Mouse (Mus musculus): ENCODE measurements at regions not wholly inside any gene's neighbourhood (a gene's known extent, or its start where the extent isn't known, plus 50 kb on each side); places are given as distances from the start of the nearest gene placed in this dataset.

DNA sequence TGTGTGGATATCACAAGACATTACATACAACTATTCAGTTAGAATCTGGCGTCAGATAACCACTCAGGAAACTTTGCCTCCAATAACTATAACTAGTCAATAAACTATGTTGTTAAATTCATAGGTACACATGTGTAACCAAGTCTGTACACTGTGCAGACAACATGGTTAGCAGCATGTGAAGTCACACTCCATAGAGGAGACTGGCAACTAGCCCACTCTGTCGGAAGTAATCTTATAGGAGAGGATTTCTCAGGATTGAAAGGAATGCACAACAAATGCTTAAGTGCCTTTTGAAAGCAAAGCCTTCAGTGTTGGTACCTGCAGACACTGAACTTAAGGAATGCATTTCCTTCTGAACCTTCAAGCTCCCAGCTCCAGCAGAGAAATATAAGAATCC lies 693.0 kb upstream of the Ptbp2 start:
- TF ChIP-seq POLR2A (IDR thresholded peaks at IDR 0.05; ENCODE audit: borderline replicate concordance, control insufficient read depth, low read depth, low read length) (no peak), CTCF (IDR thresholded peaks at IDR 0.05; ENCODE audit: control insufficient read depth, insufficient read depth, low read length) (no peak)
